Mouse (Mus musculus) hindlimb bud, embryonic 11.5 days (tissue): ENCODE results near the gene Ddrgk1.
"Not testable (repeated sequence)": the region's sequence is repeated elsewhere in the genome, so short reads cannot be mapped to it uniquely, and the experiment has no call there.

Experiments
- DNase-seq: peaks from one replicate; pipeline ENCODE4 v3.0.0-alpha.2; 2012; ENCODE audit warnings: low read depth, low spot score; ENCODE audit errors: extremely low spot score

Gene Ddrgk1

DNA sequence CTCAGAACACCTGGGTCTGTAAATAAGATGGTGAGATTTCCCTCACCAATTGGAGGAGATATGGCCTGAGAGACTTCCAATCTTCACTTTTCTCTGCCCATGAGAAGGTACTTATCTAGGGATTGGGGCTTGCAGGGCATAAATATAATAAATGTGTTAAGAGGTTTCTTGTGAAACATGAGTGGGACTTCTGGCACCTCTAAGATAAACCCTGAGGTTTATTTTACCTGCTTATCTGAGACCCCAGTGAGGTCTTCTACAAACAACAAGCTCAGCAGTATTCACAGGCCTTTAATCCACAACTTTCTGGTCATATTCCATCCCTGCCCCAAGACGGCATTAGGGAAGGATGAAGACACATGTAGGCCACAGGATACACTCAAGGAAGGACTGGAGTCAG, 10.7 kb downstream of the Ddrgk1 start:
- no peak for DNase-seq

DNA sequence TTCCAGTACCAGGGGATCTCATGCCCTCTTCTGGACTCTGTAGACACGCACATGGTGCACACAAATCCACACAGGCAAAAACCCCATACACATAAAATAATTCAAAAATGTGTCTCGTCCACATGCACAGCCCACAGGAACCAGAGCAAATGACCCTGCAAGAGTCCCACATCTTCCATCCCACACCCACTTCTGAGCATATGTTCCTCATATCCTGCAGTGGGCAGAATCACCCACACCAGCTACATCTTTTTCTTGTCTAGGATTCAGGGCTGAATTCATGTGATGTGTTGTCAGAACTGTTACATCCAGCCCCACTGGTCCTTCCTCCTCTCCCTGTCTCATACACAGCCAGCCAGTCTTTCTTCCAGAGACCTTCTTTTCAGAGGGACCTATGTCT, 11.2 kb downstream of the Ddrgk1 start:
- DNase-seq = no peak

DNA sequence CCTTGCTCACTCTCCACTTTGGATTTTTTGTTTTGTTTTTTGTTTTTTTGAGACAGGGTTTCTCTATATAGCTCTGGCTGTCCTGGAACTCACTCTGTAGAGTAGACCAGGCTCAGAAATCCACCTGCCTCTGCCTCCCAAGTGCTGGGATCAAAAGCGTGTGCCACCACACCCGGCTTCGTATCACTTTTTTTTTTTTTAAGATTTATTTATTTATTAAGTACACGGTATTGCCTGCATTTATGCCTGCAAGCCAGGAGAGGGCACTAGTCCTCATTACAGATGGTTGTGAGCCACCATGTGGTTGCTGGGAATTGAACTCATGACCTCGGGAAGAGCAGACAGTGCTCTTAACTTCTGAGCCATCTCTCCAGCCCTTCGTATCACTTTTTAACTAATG, 15.4 kb downstream of the Ddrgk1 start:
- DNase-seq = not testable (repeated sequence)

DNA sequence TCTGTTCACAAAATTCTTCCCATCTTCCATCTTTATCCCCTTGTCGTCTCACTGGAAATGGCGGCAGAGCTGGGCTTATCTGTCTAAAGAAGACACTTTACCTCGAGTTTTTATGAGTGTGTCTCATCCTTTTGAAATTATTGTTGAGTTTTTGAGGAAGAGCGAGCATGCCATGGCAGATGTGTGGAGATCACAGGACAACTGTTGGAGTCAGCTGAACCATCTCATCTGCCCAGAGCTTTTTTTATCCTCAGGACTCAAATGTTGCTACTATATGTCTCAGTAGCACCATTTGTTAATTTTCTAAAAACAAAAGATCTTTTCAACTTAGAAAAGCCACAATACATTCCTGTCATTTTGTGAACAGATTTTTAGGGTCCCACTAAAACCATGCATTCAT, 19.3 kb downstream of the Ddrgk1 start:
- DNase-seq = no peak

GRCm38 (mm10) chr2:130642684-130643369, 21.6 kb downstream of the Ddrgk1 start, which contains the start of gene Lzts3:
TSS of gene Lzts3 (minus strand) at chr2:130642803.
- no peak for DNase-seq

DNA sequence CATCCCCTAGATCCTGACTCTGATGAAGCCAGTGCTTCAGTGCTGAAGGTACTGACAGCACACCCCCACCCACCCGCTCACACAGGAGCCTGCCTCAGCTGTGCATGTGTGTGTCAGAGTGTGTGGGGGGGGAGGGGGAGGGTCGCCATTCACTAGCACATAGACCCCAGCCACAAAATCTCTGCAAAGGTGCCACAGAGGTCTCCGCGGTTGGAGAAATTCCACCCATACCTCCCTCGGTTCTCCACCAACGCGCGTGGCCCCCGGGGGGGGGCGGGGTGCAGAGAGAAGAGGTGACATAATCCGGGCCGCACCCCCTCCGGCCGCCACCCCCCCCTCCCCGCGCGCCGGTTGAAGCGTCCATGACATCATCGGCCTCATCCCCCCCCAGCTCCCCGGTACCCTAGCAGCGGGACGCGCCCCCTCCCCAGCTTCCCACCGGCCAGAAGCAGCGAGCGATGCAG, 22.2 kb downstream of the Ddrgk1 start:
- no peak for DNase-seq

GRCm38 (mm10) chr2:130641351-130642025, 23.0 kb downstream of the Ddrgk1 start:
- DNase-seq = no peak

GRCm38 (mm10) chr2:130639276-130639675, 25.2 kb downstream of the Ddrgk1 start:
- no peak for DNase-seq

DNA sequence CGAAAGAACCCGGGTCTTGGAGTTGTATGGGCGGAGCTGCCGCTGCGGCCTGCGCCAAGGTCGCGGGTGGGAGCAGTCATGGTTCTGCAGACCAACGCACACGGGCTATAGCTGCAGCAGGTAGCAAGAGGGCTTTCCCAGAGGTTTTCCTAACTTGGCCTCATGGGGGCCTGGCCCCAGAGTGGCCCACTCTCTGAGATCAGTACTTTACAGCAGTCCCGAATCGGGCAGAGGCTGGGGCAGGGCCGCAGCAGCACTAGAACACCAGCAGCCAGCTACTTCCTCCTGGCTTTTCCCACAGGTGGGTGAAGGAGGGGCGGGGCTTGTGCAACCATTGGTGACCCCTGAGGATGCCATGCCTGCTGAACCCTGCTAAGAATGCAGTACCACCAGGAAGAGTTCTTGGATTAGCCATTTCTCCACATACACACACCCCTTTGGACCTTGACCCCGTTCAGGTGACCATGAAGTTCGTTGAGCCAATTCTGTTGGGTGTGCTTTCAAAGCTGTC, 26.3 kb downstream of the Ddrgk1 start:
- DNase-seq = no peak

GRCm38 (mm10) chr2:130635847-130636246, 28.6 kb downstream of the Ddrgk1 start:
- DNase-seq = no peak

- DNase-seq = no peak
These were observed 29.6 kb downstream of the Ddrgk1 start for GRCm38 (mm10) chr2:130634739-130635411.

GRCm38 (mm10) chr2:130634006-130634738, 30.3 kb downstream of the Ddrgk1 start:
- DNase-seq = no peak

DNA sequence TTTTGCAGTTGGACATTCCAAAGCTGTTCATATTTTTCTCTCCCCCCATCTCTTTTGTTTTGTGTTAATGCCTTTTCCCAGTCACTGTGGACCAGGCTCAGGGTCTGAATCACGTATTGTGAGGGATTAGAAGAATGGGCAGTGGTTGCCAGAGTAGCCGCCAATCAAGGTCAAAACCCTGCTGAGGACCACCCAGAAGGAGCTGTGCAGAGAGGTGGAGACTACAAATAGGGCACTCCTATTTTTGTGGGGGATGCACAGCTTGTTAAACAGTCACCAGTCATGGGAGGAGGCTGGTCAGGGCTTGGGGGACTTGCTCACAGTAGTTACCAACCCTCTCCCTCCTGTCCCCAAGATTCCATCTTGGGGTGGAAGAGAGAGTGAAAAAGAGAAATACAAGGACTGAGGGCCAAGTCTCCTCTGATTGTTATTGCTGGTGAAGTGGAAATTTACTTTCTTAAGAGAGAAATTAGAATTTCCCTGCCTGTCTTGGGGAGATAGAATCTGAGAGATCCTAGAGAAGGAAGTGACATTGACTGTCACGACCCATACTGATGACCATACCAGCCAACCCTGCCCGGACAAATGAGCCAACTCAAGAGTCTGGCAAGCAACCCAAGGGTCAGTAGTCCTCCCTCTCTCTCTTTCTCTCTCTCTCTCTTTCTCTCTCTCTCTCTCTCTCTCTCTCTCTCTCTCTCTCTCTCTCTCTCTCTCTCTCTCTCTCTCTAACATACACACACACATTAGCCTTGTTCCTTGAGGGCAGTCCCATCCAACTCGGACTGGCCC, 31.4 kb downstream of the Ddrgk1 start:
- DNase-seq = no peak

- no peak for DNase-seq
These were observed 32.0 kb downstream of the Ddrgk1 start for GRCm38 (mm10) chr2:130632416-130632815.

- DNase-seq = peak; percentile 47
These were observed 34.6 kb downstream of the Ddrgk1 start, which contains the start of the genes Fastkd5 and Ubox5 for GRCm38 (mm10) chr2:130629839-130630203. TSS of gene Fastkd5 (minus strand) at chr2:130630027. TSS of gene Ubox5 (minus strand) at chr2:130630038.

DNA sequence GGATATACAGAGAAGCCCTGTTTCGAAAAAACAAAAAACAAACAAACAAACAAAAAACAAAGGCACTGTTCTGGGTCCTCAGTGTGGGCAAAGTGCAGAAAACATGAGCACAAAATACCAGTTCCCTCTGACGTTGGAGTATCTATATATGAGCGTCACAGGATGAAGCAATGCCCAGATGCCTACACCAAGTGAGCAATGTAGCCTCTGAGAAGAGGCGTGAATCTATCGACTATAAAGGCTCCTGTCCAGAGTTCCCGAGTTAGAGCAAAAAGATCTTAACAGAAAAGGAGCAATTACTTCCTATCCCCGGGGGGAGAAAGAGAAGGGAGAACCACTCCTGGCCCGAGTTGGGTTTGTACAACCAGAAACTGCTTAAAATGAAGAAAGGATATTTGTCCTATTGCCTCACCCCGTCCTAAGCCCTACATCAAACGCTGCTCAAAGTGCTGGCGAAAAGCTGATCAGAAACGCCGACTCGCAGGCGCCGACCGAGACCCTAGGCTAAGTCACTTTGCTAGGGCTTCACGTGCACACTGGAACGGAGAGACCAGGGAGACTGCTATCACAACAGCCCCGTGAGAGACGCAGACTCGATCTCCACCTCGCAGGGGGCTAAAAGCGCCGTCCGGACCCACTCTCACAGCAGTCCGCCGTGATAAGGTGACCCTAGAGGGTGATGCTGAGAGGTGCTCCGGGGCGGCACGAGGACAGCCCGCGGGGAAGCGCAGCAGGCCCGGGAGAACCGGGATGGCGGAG, 35.2 kb downstream of the Ddrgk1 start:
- no peak for DNase-seq

DNA sequence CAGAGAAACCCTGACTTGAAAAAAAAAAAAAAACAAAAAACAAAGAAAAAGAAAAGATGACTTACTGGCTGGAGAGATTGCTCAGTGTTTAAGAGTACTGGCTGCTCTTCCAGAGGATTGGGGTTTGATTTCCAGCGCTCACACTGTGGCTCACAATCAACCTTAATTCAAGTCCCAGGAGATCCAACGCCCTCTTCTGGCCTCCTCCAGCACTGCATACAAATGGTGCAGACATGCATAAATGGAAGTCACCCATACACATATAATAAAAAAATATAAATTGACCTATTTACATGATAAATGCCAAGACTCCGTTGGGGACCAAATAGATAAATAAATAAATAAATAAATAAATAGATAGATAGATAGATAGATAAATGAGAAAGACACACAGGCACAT, 36.0 kb downstream of the Ddrgk1 start:
- no peak for DNase-seq

GRCm38 (mm10) chr2:130618972-130619371, 45.5 kb downstream of the Ddrgk1 start:
- DNase-seq = no peak

GRCm38 (mm10) chr2:130613091-130613490, 51.4 kb downstream of the Ddrgk1 start:
- DNase-seq = no peak
